Mouse (Mus musculus) MEL (cell line): Measurements from ENCODE around the gene Dpm2. TPM values are rescaled to one million over a fixed set of nuclear protein-coding genes. Genes with fewer than 3 reads are reported as not detected.

Source experiments
- DNase-seq: peaks from one replicate; pipeline ENCODE4 v3.0.0; 2011; ENCODE audit warnings: low read depth, low spot score
- H3K27ac ChIP-seq: 2 replicates; pipeline ENCODE4 v1.5.1; 2012; ENCODE audit warnings: low read depth, mild to moderate bottlenecking, control low read depth, low read length, moderate library complexity; ENCODE audit not compliant: control insufficient read depth
- H3K27me3 ChIP-seq, 2 experiments: fragments of 150-350 bp in 1 of 2; sonication (generic) in 1 of 2; 2 replicates each; pipeline ENCODE4 v1.6.1; 2012; ENCODE audit warnings: low read length in 2 of 2, mild to moderate bottlenecking in 2 of 2, improper control_type of control experiment in 1 of 2, moderate library complexity in 1 of 2; ENCODE audit not compliant: insufficient read depth in 2 of 2, control insufficient read depth in 1 of 2
- H3K36me3 ChIP-seq, 2 experiments: 2 replicates each; pipeline ENCODE4 v1.6.1; 2012 to 2014; ENCODE audit warnings: low read length in 2 of 2, improper control_type of control experiment in 1 of 2, inconsistent platforms in 1 of 2, mild to moderate bottlenecking in 1 of 2; ENCODE audit not compliant: insufficient read depth in 2 of 2, control insufficient read depth in 1 of 2
- H3K4me1 ChIP-seq, 2 experiments: fragments of 150-350 bp in 1 of 2; sonication (generic) in 1 of 2; 2 replicates each; pipeline ENCODE4 v1.6.1; 2012; ENCODE audit warnings: low read length in 2 of 2, improper control_type of control experiment in 1 of 2, mild to moderate bottlenecking in 1 of 2; ENCODE audit not compliant: insufficient read depth in 2 of 2, control insufficient read depth in 1 of 2
- H3K4me3 ChIP-seq, 2 experiments: fragments of 150-350 bp in 1 of 2; sonication (generic) in 1 of 2; 2 replicates each; pipeline ENCODE4 v1.5.1; 2012; ENCODE audit warnings: low read depth in 2 of 2, low read length in 2 of 2, mild to moderate bottlenecking in 2 of 2, moderate library complexity in 2 of 2, control low read depth in 1 of 2, improper control_type of control experiment in 1 of 2; ENCODE audit not compliant: control insufficient read depth in 1 of 2, insufficient read depth in 1 of 2
- H3K79me2 ChIP-seq: 2 replicates; pipeline ENCODE4 v1.6.1; 2012; ENCODE audit warnings: mild to moderate bottlenecking, low read length, moderate library complexity; ENCODE audit not compliant: control insufficient read depth, poor library complexity, insufficient read depth
- H3K9ac ChIP-seq: 2 replicates; pipeline ENCODE4 v1.6.1; 2012; ENCODE audit warnings: low read depth, mild to moderate bottlenecking, control low read depth, low read length, moderate library complexity; ENCODE audit not compliant: control insufficient read depth, poor library complexity, severe bottlenecking
- H3K9me3 ChIP-seq: fragments of 150-350 bp; sonication (generic); replicated peaks from 2 replicates; pipeline ENCODE4 v1.6.1; 2012; ENCODE audit warnings: mild to moderate bottlenecking, low read length, improper control_type of control experiment, moderate library complexity; ENCODE audit not compliant: insufficient read depth
- ELF1 ChIP-seq: IDR thresholded peaks from 2 replicates; pipeline ENCODE4 v1.6.1; 2014; ENCODE audit warnings: low read depth, mild to moderate bottlenecking, inconsistent platforms, low read length, improper control_type of control experiment, moderate library complexity
- GABPA ChIP-seq: IDR thresholded peaks from 2 replicates; pipeline ENCODE4 v1.6.1; 2012; ENCODE audit warnings: low read depth, mild to moderate bottlenecking, inconsistent platforms, low read length, improper control_type of control experiment, moderate library complexity
- GATA1 ChIP-seq: IDR thresholded peaks from 2 replicates; pipeline ENCODE4 v1.6.1; 2011; ENCODE audit warnings: low read depth, low read length, improper control_type of control experiment
- JUND ChIP-seq: IDR thresholded peaks from 2 replicates; pipeline ENCODE4 v1.6.1; 2011; ENCODE audit warnings: low read depth, mild to moderate bottlenecking, improper control_type of control experiment, low read length
- KAT2A ChIP-seq: conservative IDR thresholded peaks from 2 replicates; pipeline ENCODE4 v1.6.1; 2012; ENCODE audit warnings: low read depth, low read length, improper control_type of control experiment, inconsistent platforms
- MAFK ChIP-seq: IDR thresholded peaks from 2 replicates; pipeline ENCODE4 v1.6.1; 2011; ENCODE audit warnings: low read depth, mild to moderate bottlenecking, low read length, improper control_type of control experiment, borderline replicate concordance
- MAX ChIP-seq: IDR thresholded peaks from 2 replicates; pipeline ENCODE4 v1.6.1; 2011; ENCODE audit warnings: low read length, improper control_type of control experiment
- MAZ ChIP-seq: IDR thresholded peaks from 2 replicates; pipeline ENCODE4 v1.6.1; 2012; ENCODE audit warnings: low read depth, mild to moderate bottlenecking, inconsistent platforms, low read length, improper control_type of control experiment
- MYC ChIP-seq: IDR thresholded peaks from 2 replicates; pipeline ENCODE4 v1.6.1; 2011; ENCODE audit warnings: low read depth, mild to moderate bottlenecking, low read length, improper control_type of control experiment, moderate library complexity
- NELFE ChIP-seq: IDR thresholded peaks from 2 replicates; pipeline ENCODE4 v1.6.1; 2011; ENCODE audit warnings: low read depth, low read length, improper control_type of control experiment
- NRF1 ChIP-seq: IDR thresholded peaks from 2 replicates; pipeline ENCODE4 v1.6.1; 2014; ENCODE audit warnings: low read depth, mild to moderate bottlenecking, inconsistent platforms, low read length, improper control_type of control experiment, moderate library complexity; ENCODE audit not compliant: poor library complexity, insufficient read depth, severe bottlenecking
- POLR2A ChIP-seq, 2 experiments: IDR thresholded peaks; 2 replicates each; pipeline ENCODE4 v1.6.1; 2011 to 2012; ENCODE audit warnings: low read length in 2 of 2, mild to moderate bottlenecking in 2 of 2, control low read depth in 1 of 2, improper control_type of control experiment in 1 of 2, low read depth in 1 of 2, moderate library complexity in 1 of 2; ENCODE audit not compliant: control insufficient read depth in 1 of 2, insufficient read depth in 1 of 2, poor library complexity in 1 of 2
- POLR2AphosphoS2 ChIP-seq: IDR thresholded peaks from 2 replicates; pipeline ENCODE4 v1.6.1; 2011; ENCODE audit warnings: low read length, improper control_type of control experiment
- RCOR1 ChIP-seq: IDR thresholded peaks from 2 replicates; pipeline ENCODE4 v1.6.1; 2012; ENCODE audit warnings: low read depth, mild to moderate bottlenecking, inconsistent platforms, low read length, improper control_type of control experiment
- SIN3A ChIP-seq: IDR thresholded peaks from 2 replicates; pipeline ENCODE4 v1.6.1; 2012; ENCODE audit warnings: low read length, improper control_type of control experiment, inconsistent platforms
- SMC3 ChIP-seq: IDR thresholded peaks from 2 replicates; pipeline ENCODE4 v1.6.1; 2011; ENCODE audit warnings: low read depth, low read length, improper control_type of control experiment
- TBP ChIP-seq: IDR thresholded peaks from 2 replicates; pipeline ENCODE4 v1.8.0; 2011; ENCODE audit warnings: low read depth, low read length, improper control_type of control experiment
- TCF12 ChIP-seq: IDR thresholded peaks from 2 replicates; pipeline ENCODE4 v1.6.1; 2014; ENCODE audit warnings: low read depth, mild to moderate bottlenecking, inconsistent platforms, low read length, improper control_type of control experiment, moderate library complexity
- USF2 ChIP-seq, 2 experiments: IDR thresholded peaks; 2 replicates each; pipeline ENCODE4 v1.6.1; 2011 to 2012; ENCODE audit warnings: improper control_type of control experiment in 2 of 2, low read length in 2 of 2, borderline replicate concordance in 1 of 2, inconsistent platforms in 1 of 2, low read depth in 1 of 2, mild to moderate bottlenecking in 1 of 2; ENCODE audit not compliant: insufficient read depth in 1 of 2
- ZMIZ1 ChIP-seq: IDR thresholded peaks from 2 replicates; pipeline ENCODE4 v1.6.1; 2012; ENCODE audit warnings: low read depth, mild to moderate bottlenecking, inconsistent platforms, low read length, improper control_type of control experiment, moderate library complexity
- ZNF384 ChIP-seq: IDR thresholded peaks from 2 replicates; pipeline ENCODE4 v1.6.1; 2012; ENCODE audit warnings: low read depth, mild to moderate bottlenecking, inconsistent platforms, low read length, improper control_type of control experiment
- polyA plus RNA-seq, 2 experiments: library from polyadenylated mRNA; stranded (reverse) in 1 of 2; unstranded in 1 of 2; fragments of >175 nt in 1 of 2; fragments of >200 nt in 1 of 2; gene quantifications; 2 replicates each; pipeline versions ENCODE4 v1.2.1 to v1.2.4; 2012; ENCODE audit warnings: low replicate concordance in 2 of 2, low read depth in 1 of 2; ENCODE audit not compliant: insufficient read length in 2 of 2, insufficient read depth in 1 of 2, missing spikeins in 1 of 2
- total RNA-seq: library from RNA; depleted of rRNA; stranded (reverse); fragments of 300-350 nt; gene quantifications from 2 replicates; pipeline ENCODE4 v1.2.3, GENCODE M21; 2012

The Dpm2 gene
- total and polyA plus RNA-seq, 3 experiments, result 45.8 to 109 TPM; not detected in 1

GRCm38 (mm10) chr2:32575586-32576160, 5.0 kb downstream of the Dpm2 start, which contains the start of gene 9430097D07Rik:
Gene 9430097D07Rik, minus strand, starts transcription at chr2:32575684.
- no peak for DNase-seq

DNA sequence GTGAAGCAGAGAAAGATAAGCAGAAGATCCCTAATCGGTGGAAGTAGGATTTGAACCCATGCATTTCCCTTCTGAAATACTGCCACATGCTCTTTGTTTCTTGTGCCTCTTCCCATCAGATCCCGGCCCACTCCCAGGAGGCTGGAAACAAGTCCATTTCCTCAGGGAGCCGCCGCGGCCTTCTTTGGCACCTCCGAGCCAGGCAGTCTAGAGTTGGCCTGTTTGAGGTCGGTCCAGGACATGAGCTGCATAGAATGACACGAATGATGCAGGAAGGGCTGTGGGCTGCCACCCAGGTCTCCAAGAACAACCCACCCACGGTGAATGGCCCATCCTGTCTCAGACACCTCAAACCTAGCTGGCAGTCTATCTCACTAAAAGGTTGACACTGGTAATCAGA, 5.9 kb downstream of the Dpm2 start:
- Histone ChIP-seq H3K9ac (no peak overlapping the region), H3K79me2 (peaks cover 7% of the 10 kb centered on the region), H3K4me1 (peaks cover under 1 to 13% of the 10 kb centered on the region in 2 experiments; a peak in 2 of 4 replicates), H3K9me3 (no peaks in the 10 kb centered on the region), H3K27ac (no peak overlapping the region), H3K36me3 (peaks cover 0 to 5% of the 10 kb centered on the region in 2 experiments; a peak in 1 of 4 replicates), H3K27me3 (no peaks in the 10 kb centered on the region), H3K4me3 (no peak overlapping the region)
- DNase-seq, result no peak
- TF ChIP-seq GABPA (no peak), MAZ (no peak)

More at GRCm38 (mm10) chr2:32575586-32576160, 5.0 kb downstream of the Dpm2 start, which contains the start of gene 9430097D07Rik:
- H3K27me3 ChIP-seq, result no peaks in the 10 kb centered on the region
- TF ChIP-seq MAX (no peak), POLR2A (IDR thresholded peaks at IDR 0.05; ENCODE audit: control insufficient read depth in 1 of 2, insufficient read depth in 1 of 2, low read depth in 1 of 2, low read length in 2 of 2, poor library complexity in 1 of 2) (0 out of 4 replicates have a peak, but pooled peaks of 1 of the 2 experiments have one; percentile 14), POLR2AphosphoS2 (no peak), NRF1 (no peak)
- no peaks in the 10 kb centered on the region for H3K9me3 ChIP-seq
- peaks cover 3 to 7% of the 10 kb centered on the region in 2 experiments; a peak in 2 of 4 replicates for H3K4me1 ChIP-seq
- no peak within 1 kb of the TSS for H3K9ac ChIP-seq
- H3K79me2 ChIP-seq, result peaks cover 15% of the 10 kb centered on the region
- no peak within 1 kb of the TSS for H3K4me3 ChIP-seq
- no peak within 1 kb of the TSS for H3K27ac ChIP-seq
- H3K36me3 ChIP-seq, result peaks cover 0 to 6% of the 10 kb centered on the region in 2 experiments; a peak in 1 of 4 replicates

DNA sequence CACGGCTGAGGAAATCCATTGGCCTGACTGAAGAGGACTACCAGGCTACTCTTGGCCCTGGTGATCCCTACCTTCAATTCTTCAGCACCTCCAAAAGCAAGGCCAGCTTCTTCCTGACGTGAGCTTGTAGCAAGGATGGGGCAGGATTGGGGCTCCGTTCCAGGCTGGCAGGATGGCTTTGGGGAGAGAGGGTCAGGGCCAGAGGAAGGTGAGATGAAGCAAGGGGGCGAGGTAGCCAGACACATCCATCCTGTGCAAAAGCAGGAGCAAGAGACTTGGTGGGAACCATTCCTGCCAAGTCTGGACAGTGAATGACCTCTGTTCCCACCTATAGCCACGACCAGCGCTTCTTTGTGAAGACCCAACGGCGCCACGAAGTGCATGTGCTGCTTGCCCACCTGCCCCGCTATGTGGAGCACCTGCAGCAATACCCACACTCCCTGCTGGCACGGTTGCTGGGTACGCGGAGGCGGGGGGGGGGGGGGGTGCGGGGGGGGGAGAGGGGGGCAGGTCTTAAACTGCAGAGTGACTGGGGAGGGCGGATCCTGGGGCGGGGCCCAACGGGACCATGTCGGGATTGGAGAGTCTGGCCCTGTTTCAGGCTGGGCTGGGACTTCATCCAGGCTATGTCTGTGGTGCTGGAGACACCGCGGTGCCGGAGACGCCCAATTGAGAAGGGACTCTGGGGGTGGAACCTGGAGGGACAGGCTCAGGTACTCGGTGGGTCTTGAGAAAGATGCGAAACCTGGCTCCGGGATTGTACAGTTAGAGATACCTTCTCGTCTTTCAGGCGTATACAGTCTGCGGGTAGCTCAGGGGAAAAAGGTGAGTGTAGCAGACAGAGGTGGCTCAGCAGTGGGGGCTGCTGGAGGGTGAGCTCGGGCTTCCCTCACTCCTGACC, 7.7 kb downstream of the Dpm2 start:
- Histone ChIP-seq H3K27ac (no peak overlapping the region), H3K79me2 (no peaks in the 10 kb centered on the region; the same call in 1 of the 2 replicates), H3K36me3 (peaks cover 0 to 7% of the 10 kb centered on the region in 2 experiments; a peak in 2 of 4 replicates), H3K4me3 (no peak overlapping the region), H3K9me3 (no peaks in the 10 kb centered on the region), H3K4me1 (peaks cover 0 to 13% of the 10 kb centered on the region in 2 experiments; a peak in 1 of 4 replicates), H3K9ac (no peak overlapping the region), H3K27me3 (no peaks in the 10 kb centered on the region)
- TF ChIP-seq SIN3A, result no peak
- TF ChIP-seq MYC, result no peak
- no peak for TF ChIP-seq ELF1
- TF ChIP-seq TBP, result no peak
- no peak for TF ChIP-seq JUND
- TF ChIP-seq MAFK, result no peak
- no peak for TF ChIP-seq GATA1
- no peak for TF ChIP-seq GABPA
- TF ChIP-seq ZMIZ1, result no peak
- TF ChIP-seq POLR2A (IDR thresholded peaks at IDR 0.05; ENCODE audit: control insufficient read depth in 1 of 2, insufficient read depth in 1 of 2, low read depth in 1 of 2, low read length in 2 of 2, poor library complexity in 1 of 2), result no peak
- no peak for TF ChIP-seq SMC3
- TF ChIP-seq RCOR1, result no peak
- no peak for TF ChIP-seq TCF12
- TF ChIP-seq KAT2A, result no peak
- no peak for TF ChIP-seq ZNF384
- TF ChIP-seq USF2 (IDR thresholded peaks at IDR 0.05; ENCODE audit: borderline replicate concordance in 1 of 2, insufficient read depth in 1 of 2, low read depth in 1 of 2, low read length in 2 of 2), result no peak
- no peak for TF ChIP-seq NELFE
- no peak for TF ChIP-seq POLR2AphosphoS2
- no peak for DNase-seq
